Mouse (Mus musculus): ENCODE results near the gene Fam174a. TPM values are rescaled to one million over a fixed set of nuclear protein-coding genes. Genes with fewer than 3 reads are reported as not detected.

Fam174a gene
- polyA plus RNA-seq, 1 experiment from 2014 or later: 13.8 TPM

- Histone ChIP-seq H3K27ac (replicated peaks) (no peak overlapping the region), H3K36me3 (replicated peaks) (no peaks in the 10 kb centered on the region), H3K4me1 (no peaks in the 10 kb centered on the region), H3K9me3 (no peaks in the 10 kb centered on the region), H3K4me3 (no peak overlapping the region), H3K27me3 (replicated peaks; ENCODE audit: low read depth, poor library complexity, severe bottlenecking) (no peaks in the 10 kb centered on the region)
- WGBS: 79% methylated on average over 5 of the region's 5 CpGs
- DNase-seq (ENCODE audit: low spot score): no peak
Measured at GRCm38 (mm10) chr1:95343585-95344485, 30.4 kb downstream of the Fam174a start.

DNA sequence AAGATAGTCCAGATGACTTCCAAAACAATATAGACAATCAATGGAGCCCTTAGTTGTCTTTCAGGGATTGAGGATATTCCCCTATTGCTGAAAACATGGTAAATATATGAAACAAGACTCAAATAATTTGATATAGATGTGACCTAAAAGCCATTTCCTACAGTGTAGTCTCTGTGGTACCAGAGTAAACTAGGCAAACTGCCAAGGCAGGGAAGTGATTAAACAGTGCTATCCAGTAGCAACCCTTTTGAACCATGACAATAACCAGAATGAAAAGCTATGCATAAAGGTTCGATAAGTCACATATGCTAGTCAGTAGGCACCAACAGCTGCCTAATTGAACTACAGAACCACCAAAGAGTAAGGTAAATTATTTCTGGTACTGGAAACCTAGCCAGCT is 40.7 kb downstream of the Fam174a start:
- H3K27me3 ChIP-seq (replicated peaks; ENCODE audit: low read depth, poor library complexity, severe bottlenecking): no peaks in the 10 kb centered on the region
- no peak overlapping the region for H3K27ac ChIP-seq (replicated peaks)
- H3K4me3 ChIP-seq: no peak overlapping the region
- no peaks in the 10 kb centered on the region for H3K4me1 ChIP-seq
- no peaks in the 10 kb centered on the region for H3K36me3 ChIP-seq (replicated peaks)
- no peaks in the 10 kb centered on the region for H3K9me3 ChIP-seq
- WGBS: 91% methylated on average over 1 of the region's 1 CpGs
- no peak for DNase-seq (ENCODE audit: low spot score)

DNA sequence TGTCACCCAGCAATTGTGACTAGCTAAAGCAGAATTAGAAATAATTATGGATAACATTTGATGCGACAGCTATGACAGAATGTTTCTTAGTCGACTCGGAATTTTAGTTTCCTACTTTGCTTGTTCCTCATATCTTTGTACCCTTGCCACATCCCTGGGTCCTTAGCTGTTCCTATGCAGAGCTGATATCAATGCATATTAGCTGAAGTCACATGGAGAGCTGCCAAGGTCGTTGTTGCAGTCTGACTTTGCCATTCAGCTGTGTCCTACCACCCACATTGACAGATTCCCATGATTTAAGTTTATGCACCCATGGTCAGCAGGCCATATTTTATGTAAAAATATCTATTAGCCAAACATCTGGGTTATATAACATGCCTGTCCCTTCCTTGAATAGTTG is 43.5 kb downstream of the Fam174a start:
- Histone ChIP-seq H3K4me3 (no peak overlapping the region), H3K27ac (replicated peaks) (no peak overlapping the region), H3K4me1 (no peaks in the 10 kb centered on the region), H3K9me3 (no peaks in the 10 kb centered on the region), H3K27me3 (replicated peaks; ENCODE audit: low read depth, poor library complexity, severe bottlenecking) (no peaks in the 10 kb centered on the region), H3K36me3 (replicated peaks) (no peaks in the 10 kb centered on the region)
- WGBS: 80% methylated on average over 4 of the region's 4 CpGs
- no peak for DNase-seq (ENCODE audit: low spot score)

DNA sequence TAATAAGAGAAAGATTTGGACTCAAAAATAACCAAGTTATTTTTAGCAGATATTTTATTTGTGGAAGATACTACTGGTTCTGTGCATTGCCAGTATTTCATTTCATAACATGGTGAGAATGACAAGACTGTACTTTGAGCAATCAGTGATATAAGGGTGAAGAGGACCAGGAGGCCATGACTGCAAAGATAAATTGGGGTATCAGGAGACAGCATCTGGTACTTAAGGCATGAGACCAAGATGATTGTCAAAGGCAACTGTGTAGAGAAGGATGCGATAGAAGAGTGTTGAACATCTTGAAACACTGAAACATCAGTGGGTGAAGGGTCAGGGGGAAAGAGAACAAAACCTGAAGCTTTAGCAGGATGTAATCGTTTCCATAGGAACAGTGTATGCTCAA is 50.3 kb downstream of the Fam174a start:
- H3K9me3 ChIP-seq: no peaks in the 10 kb centered on the region
- no peaks in the 10 kb centered on the region for H3K4me1 ChIP-seq
- H3K27ac ChIP-seq (replicated peaks): no peak overlapping the region
- DNase-seq (ENCODE audit: low spot score): no peak
- WGBS: 78% methylated on average over 2 of the region's 2 CpGs
- no peak overlapping the region for H3K4me3 ChIP-seq
- no peaks in the 10 kb centered on the region for H3K27me3 ChIP-seq (replicated peaks; ENCODE audit: low read depth, poor library complexity, severe bottlenecking)
- no peaks in the 10 kb centered on the region for H3K36me3 ChIP-seq (replicated peaks)

DNA sequence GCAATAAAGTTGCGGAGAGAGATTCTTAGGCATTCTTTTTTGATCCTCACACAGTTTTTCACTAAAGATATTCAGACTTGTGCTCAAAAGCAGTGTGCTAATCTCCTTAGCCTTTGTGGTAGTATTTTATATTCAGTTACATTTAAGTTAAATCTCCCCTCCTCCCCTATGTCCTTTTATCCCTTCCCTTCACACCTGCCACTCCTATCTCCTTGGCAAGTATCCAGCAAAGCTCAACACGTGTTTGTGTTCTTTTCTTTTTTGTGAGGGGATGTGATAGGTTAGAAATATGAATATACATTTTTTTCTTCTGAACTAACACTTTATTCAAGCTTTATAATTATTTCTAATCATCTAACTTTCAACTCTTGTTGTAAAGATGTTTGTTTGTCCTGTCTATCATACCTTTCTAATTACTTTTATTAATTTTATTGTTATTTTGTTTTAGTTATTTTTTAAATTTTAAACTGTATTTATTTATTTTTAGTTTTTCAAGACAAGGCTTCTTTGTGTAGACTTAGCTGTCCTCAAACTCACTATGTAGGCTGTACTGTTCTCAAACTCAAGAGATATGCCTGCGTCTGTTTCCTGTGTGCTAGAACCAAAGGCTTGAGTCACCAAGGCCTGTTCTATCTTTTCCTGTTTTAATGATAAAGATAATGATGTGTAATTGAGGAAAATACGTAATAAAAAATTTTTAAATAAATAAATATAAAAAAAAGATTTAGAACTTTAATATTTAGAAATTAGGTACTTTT is 53.4 kb downstream of the Fam174a start:
- 80% methylated on average over 4 of the region's 4 CpGs for WGBS
- Histone ChIP-seq H3K4me3 (no peak overlapping the region), H3K27ac (replicated peaks) (no peak overlapping the region), H3K36me3 (replicated peaks) (no peaks in the 10 kb centered on the region), H3K27me3 (replicated peaks; ENCODE audit: low read depth, poor library complexity, severe bottlenecking) (no peaks in the 10 kb centered on the region), H3K4me1 (no peaks in the 10 kb centered on the region), H3K9me3 (no peaks in the 10 kb centered on the region)
- no peak for DNase-seq (ENCODE audit: low spot score)

DNA sequence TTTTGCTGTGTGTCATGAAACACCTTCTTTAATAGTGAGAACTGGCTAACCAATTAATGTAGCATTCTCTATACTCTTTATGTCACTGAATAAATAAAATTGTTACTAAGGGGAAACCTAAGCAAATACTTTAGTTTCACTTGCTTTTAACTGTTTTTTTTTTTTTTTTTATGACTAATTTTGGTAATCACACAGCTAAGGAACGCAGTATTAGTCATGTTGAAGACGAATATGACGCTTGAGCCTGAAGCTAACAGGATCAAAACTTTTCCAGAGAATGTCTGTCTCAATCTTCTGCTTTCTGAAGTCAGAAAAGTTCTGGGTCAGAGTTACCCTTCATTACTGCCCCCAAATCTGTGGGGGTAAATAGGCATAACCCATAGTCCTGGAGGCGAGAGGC is 54.3 kb downstream of the Fam174a start:
- H3K27me3 ChIP-seq (replicated peaks; ENCODE audit: low read depth, poor library complexity, severe bottlenecking): no peaks in the 10 kb centered on the region

DNA sequence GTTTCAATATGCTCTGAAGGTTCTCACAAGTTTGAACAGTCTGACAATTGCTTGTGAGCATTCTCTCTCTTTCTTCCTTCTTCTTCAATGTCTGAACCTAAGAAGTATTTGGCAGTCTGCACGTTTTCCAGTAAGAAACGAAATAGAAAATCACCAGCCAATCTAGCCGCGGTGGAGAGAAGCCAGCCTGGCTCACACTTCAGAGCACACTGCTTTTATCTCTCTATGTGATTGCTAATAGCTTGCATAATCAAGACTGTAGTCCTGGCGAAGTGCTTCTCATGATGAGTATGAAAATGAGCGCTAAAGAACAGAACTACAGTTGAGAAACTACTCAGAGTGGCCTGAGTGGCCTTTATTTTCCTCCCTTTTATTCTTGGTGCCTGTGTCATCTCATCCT is 62.0 kb downstream of the Fam174a start:
- no peaks in the 10 kb centered on the region for H3K27me3 ChIP-seq (replicated peaks; ENCODE audit: low read depth, poor library complexity, severe bottlenecking)
- H3K9me3 ChIP-seq: no peaks in the 10 kb centered on the region
- no peaks in the 10 kb centered on the region for H3K36me3 ChIP-seq (replicated peaks)
- DNase-seq (ENCODE audit: low spot score): no peak
- H3K4me3 ChIP-seq: no peak overlapping the region
- H3K27ac ChIP-seq (replicated peaks): no peak overlapping the region
- 80% methylated on average over 6 of the region's 6 CpGs for WGBS
- no peaks in the 10 kb centered on the region for H3K4me1 ChIP-seq

More for the DNA sequence above, 54.3 kb downstream of the Fam174a start:
- no peak overlapping the region for H3K4me3 ChIP-seq
- no peaks in the 10 kb centered on the region for H3K36me3 ChIP-seq (replicated peaks)
- H3K4me1 ChIP-seq: no peaks in the 10 kb centered on the region
- DNase-seq (ENCODE audit: low spot score): no peak
- no peak overlapping the region for H3K27ac ChIP-seq (replicated peaks)
- 92% methylated on average over 4 of the region's 4 CpGs for WGBS
- H3K9me3 ChIP-seq: no peaks in the 10 kb centered on the region

GRCm38 (mm10) chr1:95381028-95381427 is 67.6 kb downstream of the Fam174a start:
- Histone ChIP-seq H3K27me3 (replicated peaks; ENCODE audit: low read depth, poor library complexity, severe bottlenecking) (no peaks in the 10 kb centered on the region), H3K4me3 (no peak overlapping the region), H3K9me3 (no peaks in the 10 kb centered on the region), H3K4me1 (no peaks in the 10 kb centered on the region), H3K27ac (replicated peaks) (no peak overlapping the region), H3K36me3 (replicated peaks) (no peaks in the 10 kb centered on the region)
- WGBS: 84% methylated on average over 2 of the region's 2 CpGs
- DNase-seq (ENCODE audit: low spot score): no peak

All from embryonic facial prominence, embryonic 10.5 days (tissue).